ENCODE assay signal across 10 mouse cellular contexts in genomic region chr2:18635052-18635451, GRCm38 (mm10). TPM values are rescaled to one million over a fixed set of nuclear protein-coding genes. Genes with fewer than 3 reads are reported as not detected.
DNase-seq lines count a peak whose midpoint lies in the region; ATAC-seq and TF ChIP-seq lines count a peak whose summit lies in the region.
"Had no signal": no experiment of that assay in that cellular context is flagged by ENCODE, and none has a peak within 500 bp of the region (broad histone marks: within the 10 kb centered on the region; RNA-seq: fewer than 3 reads in every experiment).

No protein-coding gene starts in this region.

- intact Hi-C loops in left cerebral cortex, postnatal 4 days (cut with DNase I): no loop called here

- no peak overlapping the region for H3K27ac ChIP-seq in forebrain, embryonic 15.5 days (replicated peaks)
- no peak overlapping the region for H3K27ac ChIP-seq in forebrain, embryonic 12.5 days
- no peak overlapping the region for H3K27ac ChIP-seq in forebrain, postnatal 0 days (ENCODE audit: low read depth, low read length)
- H3K27ac ChIP-seq: limb, embryonic 12.5 days had no signal

- H3K9me3 ChIP-seq in forebrain, embryonic 15.5 days: no peaks in the 10 kb centered on the region
- H3K9me3 ChIP-seq in forebrain, embryonic 12.5 days: no peaks in the 10 kb centered on the region
- no peaks in the 10 kb centered on the region for H3K9me3 ChIP-seq in forebrain, postnatal 0 days (ENCODE audit: low read length)

- H3K4me3 ChIP-seq in forebrain, embryonic 15.5 days: no peak overlapping the region
- H3K4me3 ChIP-seq in forebrain, embryonic 12.5 days (replicated peaks): no peak overlapping the region
- no peak overlapping the region for H3K4me3 ChIP-seq in forebrain, postnatal 0 days (ENCODE audit: low read depth, low read length)
- H3K4me3 ChIP-seq: limb, embryonic 12.5 days had no signal

- ATAC-seq in forebrain, embryonic 15.5 days (replicated peaks): peak; percentile 93
- ATAC-seq in forebrain, embryonic 12.5 days (ENCODE audit: low FRiP score): no peak
- ATAC-seq in forebrain, postnatal 0 days: peak; percentile 78

- H3K36me3 ChIP-seq in forebrain, embryonic 15.5 days: no peaks in the 10 kb centered on the region
- H3K36me3 ChIP-seq in forebrain, embryonic 12.5 days (replicated peaks): no peaks in the 10 kb centered on the region
- no peaks in the 10 kb centered on the region for H3K36me3 ChIP-seq in forebrain, postnatal 0 days (ENCODE audit: insufficient read depth)
- H3K36me3 ChIP-seq: limb, embryonic 12.5 days had no signal

- H3K9ac ChIP-seq in forebrain, embryonic 15.5 days (replicated peaks): no peak overlapping the region
- H3K9ac ChIP-seq in forebrain, embryonic 12.5 days: no peak overlapping the region
- H3K9ac ChIP-seq in forebrain, postnatal 0 days: no peak overlapping the region
- H3K9ac ChIP-seq: limb, embryonic 12.5 days had no signal

- no peaks in the 10 kb centered on the region for H3K27me3 ChIP-seq in forebrain, embryonic 15.5 days
- no peaks in the 10 kb centered on the region for H3K27me3 ChIP-seq in forebrain, embryonic 12.5 days
- H3K27me3 ChIP-seq in forebrain, postnatal 0 days (ENCODE audit: insufficient read depth, low read length): no peaks in the 10 kb centered on the region

- TF ChIP-seq CTCF in forebrain, postnatal 0 days (IDR thresholded peaks at IDR 0.05; ENCODE audit: low read depth): no peak

- peak; percentile 69 for DNase-seq in Muller cell, postnatal 12 days (ENCODE audit: inconsistent ontology term)
- peak; percentile 84 for DNase-seq in forebrain, postnatal 0 days
- peak; percentile 81 for DNase-seq in kidney, adult 9 months
- DNase-seq in left cerebral cortex, postnatal 4 days: peak; percentile 92
- DNase-seq in thymus, postnatal 10 days (ENCODE audit: low spot score in 2 of 2): no peak
- DNase-seq in spleen, postnatal 36 days (ENCODE audit: low spot score in 2 of 2): no peak

- peaks cover 11% of the 10 kb centered on the region for H3K4me1 ChIP-seq in forebrain, embryonic 15.5 days
- no peaks in the 10 kb centered on the region for H3K4me1 ChIP-seq in forebrain, embryonic 12.5 days
- no peaks in the 10 kb centered on the region for H3K4me1 ChIP-seq in forebrain, postnatal 0 days (ENCODE audit: insufficient read depth)
- H3K4me1 ChIP-seq: limb, embryonic 12.5 days had no signal

- H3K4me2 ChIP-seq in forebrain, embryonic 15.5 days (replicated peaks): no peak overlapping the region
- H3K4me2 ChIP-seq in forebrain, embryonic 12.5 days: no peak overlapping the region
- no peak overlapping the region for H3K4me2 ChIP-seq in forebrain, postnatal 0 days (ENCODE audit: low read depth)
- H3K4me2 ChIP-seq: limb, embryonic 12.5 days had no signal

- 49% methylated on average over 8 of the region's 8 CpGs for whole genome bisulfite sequencing in forebrain, embryonic 15.5 days
- WGBS in forebrain, embryonic 12.5 days: 87% methylated on average over 8 of the region's 8 CpGs
- 52% methylated on average over 8 of the region's 8 CpGs for WGBS in forebrain, postnatal 0 days

RNA-seq across cellular contexts. Expression of gene Commd3, which starts 37.1 kb away (rescaled TPM):
- 263 and 266 TPM in 2 replicates for polyA plus RNA-seq in forebrain, embryonic 15.5 days (2015; fragmentation: Nextera tagmentation; extraction: Ambion mirVana)
- 156 and 162 TPM in 2 replicates for polyA plus RNA-seq in forebrain, embryonic 12.5 days (2016; fragmentation: Nextera tagmentation; extraction: Ambion mirVana)
- 164 and 184 TPM in 2 replicates for total RNA-seq in forebrain, postnatal 0 days (2014; rRNA removed)
- 256 and 334 TPM in 2 replicates for polyA plus RNA-seq in forebrain, postnatal 0 days (2015; fragmentation: Nextera tagmentation; extraction: Ambion mirVana)
- 100 to 1,000 TPM; 135 to 156 TPM for total RNA-seq in left cerebral cortex, postnatal 4 days (2021)

RNA-seq across cellular contexts. Expression of gene Bmi1, which starts 41.8 kb away (rescaled TPM):
- 38.0 and 39.8 TPM in 2 replicates for polyA plus RNA-seq in forebrain, embryonic 15.5 days (2015; fragmentation: Nextera tagmentation; extraction: Ambion mirVana)
- polyA plus RNA-seq in forebrain, embryonic 12.5 days (2016; fragmentation: Nextera tagmentation; extraction: Ambion mirVana): 42.0 and 43.9 TPM in 2 replicates
- total RNA-seq in forebrain, postnatal 0 days (2014; rRNA removed): 92.2 and 94.7 TPM in 2 replicates
- polyA plus RNA-seq in forebrain, postnatal 0 days (2015; fragmentation: Nextera tagmentation; extraction: Ambion mirVana): 17.4 and 21.4 TPM in 2 replicates
- total RNA-seq in left cerebral cortex, postnatal 4 days (2021): 10 to 100 TPM; 71.1 to 72.8 TPM

RNA-seq across cellular contexts. Expression of gene Spag6, which starts 58.8 kb away (rescaled TPM):
- 0.09 TPM in 1 of 2 replicates, not detected in the other for polyA plus RNA-seq in forebrain, embryonic 15.5 days (2015; fragmentation: Nextera tagmentation; extraction: Ambion mirVana)
- 0.18 and 0.50 TPM in 2 replicates for polyA plus RNA-seq in forebrain, embryonic 12.5 days (2016; fragmentation: Nextera tagmentation; extraction: Ambion mirVana)
- not detected in 2 replicates for total RNA-seq in forebrain, postnatal 0 days (2014; rRNA removed)
- polyA plus RNA-seq in forebrain, postnatal 0 days (2015; fragmentation: Nextera tagmentation; extraction: Ambion mirVana): 0.06 and 0.21 TPM in 2 replicates
- under 1 TPM; 0.22 to 0.64 TPM for total RNA-seq in left cerebral cortex, postnatal 4 days (2021)
- total RNA-seq: common myeloid progenitor, adult 5-6 weeks had no signal

Comparison
In these comparisons a context has a peak if more than half of its experiments do, and no peak if none do; other contexts are left out.
1. DNase-seq: peak in Muller cell, postnatal 12 days (single experiment), forebrain, postnatal 0 days (single experiment), kidney, adult 9 months (single experiment) and left cerebral cortex, postnatal 4 days (single experiment); none in thymus, postnatal 10 days (0 of 2) and spleen, postnatal 36 days (0 of 2).